Mouse (Mus musculus) forebrain, embryonic 15.5 days (tissue): ENCODE measurements at regions not wholly inside any gene's neighbourhood (a gene's known extent, or its start where the extent isn't known, plus 50 kb on each side); places are given as distances from the start of the nearest gene placed in this dataset.

Source experiments
- ATAC-seq: fragments of 200-750 bp; cut with Nextera tagmentation; replicated peaks from 2 replicates; pipeline ENCODE4 v1.8.0; 2017; ENCODE audit warnings: mild to moderate bottlenecking, moderate TSS enrichment, moderate library complexity
- H3K27ac ChIP-seq: fragments of 300-500 bp; sonication (generic); replicated peaks from 2 replicates; pipeline ENCODE4 v1.5.1; 2015; ENCODE audit warnings: mild to moderate bottlenecking, inconsistent platforms
- H3K27me3 ChIP-seq: fragments of 300-500 bp; sonication (generic); 2 replicates; pipeline ENCODE4 v1.6.1; 2015; ENCODE audit warnings: inconsistent platforms
- H3K36me3 ChIP-seq: fragments of 300-500 bp; sonication (generic); 2 replicates; pipeline ENCODE4 v1.6.1; 2015; ENCODE audit warnings: mild to moderate bottlenecking, inconsistent platforms
- H3K4me1 ChIP-seq: fragments of 300-500 bp; sonication (generic); 2 replicates; pipeline ENCODE4 v1.6.1; 2015; ENCODE audit warnings: inconsistent platforms
- H3K4me2 ChIP-seq: fragments of 300-500 bp; sonication (generic); replicated peaks from 2 replicates; pipeline ENCODE4 v1.6.1; 2015; ENCODE audit warnings: mild to moderate bottlenecking, inconsistent platforms
- H3K4me3 ChIP-seq: fragments of 300-500 bp; sonication (generic); 2 replicates; pipeline ENCODE4 v1.5.1; 2015; ENCODE audit warnings: mild to moderate bottlenecking, inconsistent platforms
- H3K9ac ChIP-seq: fragments of 300-500 bp; sonication (generic); replicated peaks from 2 replicates; pipeline ENCODE4 v1.6.1; 2015; ENCODE audit warnings: mild to moderate bottlenecking, inconsistent platforms
- H3K9me3 ChIP-seq: fragments of 300-500 bp; sonication (generic); 2 replicates; pipeline ENCODE4 v1.6.1; 2016; ENCODE audit warnings: inconsistent platforms
- WGBS: fragments of 180-500 bp; shearing (Covaris S2); methylation state at CpG from one replicate; pipeline ENCODE4 v1.1.7; 2015; ENCODE audit warnings: mixed read lengths; 5-methylcytosine and 5-hydroxymethylcytosine counted together

- H3K9ac ChIP-seq, result no peak overlapping the region
- H3K36me3 ChIP-seq, result no peaks in the 10 kb centered on the region
- H3K27ac ChIP-seq, result no peak overlapping the region
- H3K4me1 ChIP-seq, result peaks cover 7% of the 10 kb centered on the region; the same call in 1 of the 2 replicates
- WGBS, result 75% methylated on average over 10 of the region's 10 CpGs
- no peaks in the 10 kb centered on the region for H3K27me3 ChIP-seq
- no peak overlapping the region for H3K4me3 ChIP-seq
- no peak for ATAC-seq
- no peak overlapping the region for H3K4me2 ChIP-seq
- no peaks in the 10 kb centered on the region for H3K9me3 ChIP-seq
Measured at GRCm38 (mm10) chr15:96197413-96197812, 89.9 kb upstream of the Arid2 start.

DNA sequence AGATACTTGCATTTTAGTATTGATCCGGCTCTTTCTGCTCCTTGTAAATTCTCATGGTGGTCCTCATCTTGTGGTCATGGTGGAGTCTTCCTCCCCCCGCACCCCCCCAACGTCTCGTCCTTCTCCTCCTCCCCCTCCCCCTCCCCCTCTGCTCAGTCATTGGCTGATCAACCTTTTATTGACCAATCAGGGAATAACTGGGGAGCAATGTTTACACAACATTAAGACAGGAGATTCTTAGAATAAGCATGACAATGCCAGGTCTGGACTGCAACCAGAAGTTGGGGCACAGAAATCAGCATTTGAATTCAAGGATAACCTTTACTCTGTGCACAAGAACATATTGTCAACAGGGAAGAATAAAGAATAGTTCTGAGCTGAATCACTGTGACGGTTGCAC lies 89.4 kb upstream of the Arid2 start:
- whole genome bisulfite sequencing, result 37% methylated on average over 5 of the region's 5 CpGs
- Histone ChIP-seq H3K9ac (no peak overlapping the region), H3K9me3 (no peaks in the 10 kb centered on the region), H3K36me3 (no peaks in the 10 kb centered on the region), H3K4me3 (no peak overlapping the region), H3K4me1 (peaks cover 7% of the 10 kb centered on the region; the same call in 1 of the 2 replicates), H3K27me3 (no peaks in the 10 kb centered on the region), H3K4me2 (no peak overlapping the region), H3K27ac (no peak overlapping the region)
- no peak for ATAC-seq

DNA sequence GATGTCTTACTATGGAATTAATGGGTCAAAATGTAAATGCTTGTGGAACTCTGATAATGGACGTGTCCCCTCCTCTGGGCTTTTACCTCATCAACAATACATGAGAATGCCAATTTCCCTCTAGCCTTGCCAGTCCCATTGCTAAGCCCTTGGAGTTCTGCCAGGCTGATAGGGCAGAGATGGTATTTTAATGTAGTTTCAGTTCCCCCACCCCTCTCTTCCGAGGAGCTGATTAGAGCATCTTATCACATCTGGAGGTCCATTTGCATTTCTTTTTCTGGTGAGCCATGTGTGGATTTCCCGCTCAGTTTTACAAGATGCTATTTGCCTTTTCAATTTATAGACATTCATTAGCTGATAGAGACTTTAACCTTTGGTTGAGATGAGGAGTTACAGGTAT lies 86.0 kb upstream of the Arid2 start:
- peaks cover 7% of the 10 kb centered on the region; the same call in 1 of the 2 replicates for H3K4me1 ChIP-seq
- H3K4me2 ChIP-seq, result no peak overlapping the region
- no peaks in the 10 kb centered on the region for H3K36me3 ChIP-seq
- ATAC-seq, result no peak
- H3K27ac ChIP-seq, result no peak overlapping the region
- no peak overlapping the region for H3K4me3 ChIP-seq
- H3K9me3 ChIP-seq, result no peaks in the 10 kb centered on the region
- H3K9ac ChIP-seq, result no peak overlapping the region
- whole genome bisulfite sequencing, result 34% methylated on average over 3 of the region's 3 CpGs
- H3K27me3 ChIP-seq, result no peaks in the 10 kb centered on the region

GRCm38 (mm10) chr15:96201701-96202460 lies 85.4 kb upstream of the Arid2 start:
- Histone ChIP-seq H3K9ac (no peak overlapping the region), H3K9me3 (no peaks in the 10 kb centered on the region), H3K4me1 (peaks cover 7% of the 10 kb centered on the region; the same call in 1 of the 2 replicates), H3K36me3 (no peaks in the 10 kb centered on the region), H3K4me3 (no peak overlapping the region), H3K27me3 (no peaks in the 10 kb centered on the region), H3K4me2 (no peak overlapping the region), H3K27ac (no peak overlapping the region)
- no peak for ATAC-seq
- 89% methylated on average over 10 of the region's 10 CpGs for WGBS

- Histone ChIP-seq H3K4me3 (no peak overlapping the region), H3K4me2 (no peak overlapping the region), H3K9me3 (no peaks in the 10 kb centered on the region), H3K9ac (no peak overlapping the region), H3K27ac (no peak overlapping the region), H3K4me1 (peaks cover 7% of the 10 kb centered on the region; the same call in 1 of the 2 replicates), H3K36me3 (no peaks in the 10 kb centered on the region), H3K27me3 (no peaks in the 10 kb centered on the region)
- 95% methylated on average over 5 of the region's 5 CpGs for WGBS
- ATAC-seq, result no peak
Measured at GRCm38 (mm10) chr15:96204187-96204586, 83.1 kb upstream of the Arid2 start.

- H3K27ac ChIP-seq, result no peak overlapping the region
- 91% methylated on average over 5 of the region's 5 CpGs for WGBS
Measured at GRCm38 (mm10) chr15:96204623-96205022, 82.7 kb upstream of the Arid2 start.

GRCm38 (mm10) chr15:96210721-96211400 lies 76.5 kb upstream of the Arid2 start:
- ATAC-seq, result no peak
- H3K27ac ChIP-seq, result no peak overlapping the region
- no peaks in the 10 kb centered on the region for H3K36me3 ChIP-seq
- no peaks in the 10 kb centered on the region for H3K9me3 ChIP-seq
- 84% methylated on average over 11 of the region's 11 CpGs for WGBS
- H3K4me3 ChIP-seq, result no peak overlapping the region
- H3K27me3 ChIP-seq, result no peaks in the 10 kb centered on the region
- no peak overlapping the region for H3K9ac ChIP-seq
- H3K4me1 ChIP-seq, result no peaks in the 10 kb centered on the region
- H3K4me2 ChIP-seq, result no peak overlapping the region

More at GRCm38 (mm10) chr15:96204623-96205022, 82.7 kb upstream of the Arid2 start:
- Histone ChIP-seq H3K4me1 (peaks cover 7% of the 10 kb centered on the region; the same call in 1 of the 2 replicates), H3K9me3 (no peaks in the 10 kb centered on the region), H3K36me3 (no peaks in the 10 kb centered on the region), H3K4me3 (no peak overlapping the region), H3K4me2 (no peak overlapping the region), H3K27me3 (no peaks in the 10 kb centered on the region), H3K9ac (no peak overlapping the region)
- no peak for ATAC-seq

- no peak overlapping the region for H3K27ac ChIP-seq
- WGBS, result 73% methylated on average over 24 of the region's 24 CpGs
Measured at GRCm38 (mm10) chr15:96213541-96214312, 73.6 kb upstream of the Arid2 start.

DNA sequence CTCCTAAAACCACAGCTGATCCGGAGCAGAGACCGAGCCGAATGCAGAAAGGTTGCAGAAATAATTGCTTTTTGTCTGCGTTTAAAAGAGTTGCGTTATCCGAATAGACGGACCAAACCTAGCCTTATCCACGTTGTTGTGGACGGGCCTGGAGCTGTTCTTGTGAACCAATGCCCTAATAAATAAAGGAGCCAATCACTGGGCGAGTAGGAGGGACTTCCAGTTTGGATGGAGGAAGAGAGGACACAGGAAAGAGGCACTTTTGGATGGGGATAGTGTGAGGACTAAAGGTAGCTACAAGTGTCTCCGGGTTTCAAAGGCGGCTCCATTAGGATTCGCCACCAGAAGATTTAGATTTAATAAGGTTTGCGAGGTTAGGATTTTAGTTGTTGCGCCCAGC lies 69.4 kb upstream of the Arid2 start:
- 97% methylated on average over 15 of the region's 15 CpGs for WGBS
- H3K36me3 ChIP-seq, result no peaks in the 10 kb centered on the region
- ATAC-seq, result no peak
- H3K9ac ChIP-seq, result no peak overlapping the region
- H3K27ac ChIP-seq, result no peak overlapping the region
- no peak overlapping the region for H3K4me2 ChIP-seq
- no peak overlapping the region for H3K4me3 ChIP-seq
- no peaks in the 10 kb centered on the region for H3K4me1 ChIP-seq
- H3K9me3 ChIP-seq, result no peaks in the 10 kb centered on the region
- H3K27me3 ChIP-seq, result no peaks in the 10 kb centered on the region

More at GRCm38 (mm10) chr15:96213541-96214312, 73.6 kb upstream of the Arid2 start:
- Histone ChIP-seq H3K36me3 (no peaks in the 10 kb centered on the region), H3K4me1 (no peaks in the 10 kb centered on the region), H3K4me2 (no peak overlapping the region), H3K9me3 (no peaks in the 10 kb centered on the region), H3K4me3 (no peak overlapping the region), H3K9ac (no peak overlapping the region), H3K27me3 (no peaks in the 10 kb centered on the region)
- ATAC-seq, result no peak

DNA sequence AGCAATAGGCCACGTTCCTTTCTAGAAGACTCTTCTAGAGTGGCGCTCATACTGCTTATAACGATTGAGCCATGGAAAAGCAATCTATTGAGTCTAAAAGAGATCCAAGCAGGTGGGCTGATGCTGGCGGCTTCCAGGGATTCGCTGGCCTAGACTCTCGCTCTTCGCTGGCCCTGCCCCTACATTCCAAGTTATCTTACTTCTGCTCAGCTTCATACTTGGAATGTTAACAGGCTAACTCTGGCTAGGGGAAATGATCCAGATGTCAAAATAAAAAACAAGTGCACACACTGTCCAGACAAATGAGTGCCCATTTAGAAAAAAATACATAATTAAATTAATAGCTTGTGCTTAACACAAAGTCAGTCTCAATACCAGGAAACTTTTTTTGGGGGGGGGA lies 67.6 kb upstream of the Arid2 start:
- H3K4me2 ChIP-seq, result no peak overlapping the region
- H3K4me3 ChIP-seq, result no peak overlapping the region
- no peak overlapping the region for H3K9ac ChIP-seq
- no peaks in the 10 kb centered on the region for H3K36me3 ChIP-seq
- no peaks in the 10 kb centered on the region for H3K27me3 ChIP-seq
- no peaks in the 10 kb centered on the region for H3K4me1 ChIP-seq
- H3K27ac ChIP-seq, result no peak overlapping the region
- no peaks in the 10 kb centered on the region for H3K9me3 ChIP-seq
- 86% methylated on average over 7 of the region's 7 CpGs for WGBS
- ATAC-seq, result no peak

DNA sequence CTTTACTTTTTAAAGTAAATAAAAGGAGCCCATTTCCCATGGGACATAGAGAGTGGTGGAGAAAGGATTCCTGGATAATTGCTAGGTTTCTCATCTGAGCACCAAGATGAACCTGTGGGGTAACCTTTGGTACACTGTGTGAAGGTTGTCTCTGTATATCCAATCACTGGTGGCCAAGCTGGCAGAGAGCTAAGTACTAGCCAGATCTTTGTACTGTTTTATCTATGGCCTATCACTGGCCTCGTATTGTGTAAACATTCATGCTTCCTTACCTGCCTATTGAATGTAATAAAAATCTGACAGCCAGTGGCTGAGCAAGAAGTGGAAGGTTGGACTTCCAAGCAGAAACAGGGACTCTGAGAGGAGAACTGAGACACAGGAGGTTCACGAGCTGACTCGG lies 55.3 kb upstream of the Arid2 start:
- Histone ChIP-seq H3K27ac (no peak overlapping the region), H3K4me1 (no peaks in the 10 kb centered on the region), H3K4me2 (no peak overlapping the region), H3K9ac (no peak overlapping the region), H3K27me3 (no peaks in the 10 kb centered on the region), H3K36me3 (no peaks in the 10 kb centered on the region), H3K9me3 (no peaks in the 10 kb centered on the region), H3K4me3 (no peak overlapping the region)
- 97% methylated on average over 3 of the region's 3 CpGs for WGBS
- ATAC-seq, result no peak

- Histone ChIP-seq H3K4me3 (no peak overlapping the region), H3K27me3 (no peaks in the 10 kb centered on the region), H3K9ac (no peak overlapping the region), H3K9me3 (no peaks in the 10 kb centered on the region), H3K4me1 (no peaks in the 10 kb centered on the region), H3K4me2 (no peak overlapping the region), H3K27ac (0 out of 2 replicates have a peak overlapping the region, but pooled peaks have one; percentile 40), H3K36me3 (no peaks in the 10 kb centered on the region)
- ATAC-seq, result peak; percentile 48; the same call in 1 of the 2 replicates
Measured at GRCm38 (mm10) chr15:96233113-96233512, 54.2 kb upstream of the Arid2 start.
